Mouse (Mus musculus) subcutaneous adipose tissue, adult 2 months (tissue): Measurements from ENCODE around the gene Trappc12. TPM values are rescaled to one million over a fixed set of nuclear protein-coding genes. Genes with fewer than 3 reads are reported as not detected.

Source experiments
- polyA plus RNA-seq: library from polyadenylated mRNA; depleted of rRNA; stranded (reverse); fragments of >200 nt; gene quantifications from 2 replicates; pipeline ENCODE4 v1.2.3, GENCODE M21; 2012; ENCODE audit warnings: low replicate concordance; rRNA removed

Gene Trappc12
- polyA plus RNA-seq: 33.7 and 44.8 TPM in 2 replicates

DNA sequence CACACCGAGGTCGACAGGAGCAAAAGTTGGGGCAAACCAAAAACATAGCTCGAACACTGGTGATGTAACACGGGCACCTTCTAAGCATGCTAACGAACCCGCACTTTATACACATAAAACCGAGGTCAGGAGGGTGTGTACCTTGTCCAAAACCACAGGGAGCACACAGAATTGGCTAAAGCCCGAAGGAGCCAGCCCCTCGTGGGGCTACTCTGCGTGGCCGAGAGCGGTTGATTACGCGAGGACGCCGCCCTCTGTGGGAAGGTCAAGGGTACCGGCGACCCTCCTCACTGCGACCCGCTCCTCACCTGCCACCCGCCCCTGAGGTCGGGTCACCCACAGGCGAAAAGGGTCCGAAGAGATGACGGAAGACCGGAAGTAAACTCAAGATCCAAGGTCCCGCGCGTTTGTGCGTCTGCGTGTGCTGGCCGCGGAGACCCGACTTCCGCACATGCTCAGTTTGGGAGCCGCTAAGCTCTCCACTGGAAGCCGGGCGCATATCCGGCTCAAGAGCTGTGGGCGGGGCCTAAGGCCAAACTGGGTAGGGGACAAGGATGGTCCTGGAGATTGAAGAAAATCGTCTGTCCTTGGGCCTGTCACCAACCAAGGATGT lies at the start of gene Trappc12:
Trappc12 (minus strand) TSS at position 452 of the 613 bp plus-strand sequence.

DNA sequence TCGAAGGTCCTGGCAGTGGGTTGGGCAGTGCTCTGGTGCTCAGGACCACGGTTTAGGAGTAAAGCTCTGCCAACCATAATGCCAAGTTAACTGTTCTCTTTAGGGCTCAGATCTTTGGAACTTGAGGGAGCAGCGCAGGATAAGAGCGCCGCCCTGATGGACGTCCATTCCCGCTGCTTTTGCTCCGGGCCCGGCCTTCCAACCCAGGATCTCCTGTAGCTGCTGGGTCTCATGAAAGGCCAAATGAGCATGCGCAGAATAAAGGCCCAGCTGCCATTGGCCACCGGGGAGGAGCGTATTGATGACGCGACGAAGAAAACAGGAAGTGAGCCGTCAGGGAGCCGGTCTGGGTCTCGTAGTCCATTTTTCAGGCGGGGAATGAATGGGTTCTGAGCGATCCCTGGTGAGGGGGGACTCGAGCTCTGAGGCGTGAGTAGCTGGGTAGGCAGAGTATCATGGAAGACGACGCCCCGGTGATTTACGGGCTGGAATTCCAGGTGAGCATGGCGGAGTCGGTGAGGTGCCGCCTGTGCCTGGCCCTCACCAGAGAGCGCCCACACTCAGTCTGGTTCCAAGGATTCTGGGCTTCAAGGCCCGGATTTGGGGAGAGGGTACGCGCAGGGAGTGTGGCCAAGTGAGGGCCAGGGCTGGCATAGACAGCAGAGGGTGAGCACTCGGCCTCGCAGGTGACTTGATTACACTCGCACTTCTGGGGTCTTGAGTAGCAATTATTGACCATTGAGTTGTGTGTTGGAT lies 1.4 kb upstream of the Trappc12 start, which contains the start of gene Eipr1:
Eipr1 (plus strand) TSS at position 296 of the 756 bp plus-strand sequence.

DNA sequence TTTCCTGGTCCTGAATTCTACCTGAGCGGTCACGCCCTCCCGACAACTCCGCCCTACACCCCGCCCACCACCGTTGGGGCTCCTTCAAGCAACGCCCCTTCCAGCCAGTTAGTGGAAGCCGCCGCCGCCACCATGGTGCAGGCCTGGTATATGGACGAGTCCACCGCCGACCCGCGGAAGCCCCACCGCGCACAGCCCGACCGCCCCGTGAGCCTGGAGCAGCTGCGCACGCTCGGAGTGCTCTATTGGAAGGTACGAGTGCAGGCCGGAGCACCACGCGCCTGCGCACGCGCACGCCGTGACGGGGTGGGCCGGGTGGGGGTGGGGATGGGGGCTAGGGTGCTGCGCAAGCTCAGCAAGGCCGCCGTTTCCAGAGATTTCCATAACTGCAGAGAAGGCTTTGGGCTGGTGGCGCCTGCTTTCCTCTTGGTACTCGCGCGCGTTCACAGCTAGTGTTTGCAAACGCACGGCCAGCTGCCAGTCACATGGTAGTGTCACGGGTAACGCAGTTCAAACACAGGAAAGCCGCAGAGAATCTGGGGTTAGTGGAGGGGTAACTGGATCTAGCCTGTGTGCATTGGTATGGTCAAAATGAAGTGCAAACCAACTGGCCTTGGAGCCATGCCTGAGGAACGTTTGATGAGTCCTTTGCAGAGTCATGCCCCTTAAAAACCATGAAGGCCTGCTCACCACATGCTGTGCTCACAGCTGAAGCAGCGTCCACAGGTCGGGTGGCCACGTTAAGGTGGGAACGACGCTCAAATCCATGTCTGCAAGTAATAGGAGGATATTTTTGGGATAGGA lies 74.9 kb downstream of the Trappc12 start, which contains the start of gene Adi1:
Adi1 (plus strand) TSS at position 111 of the 804 bp plus-strand sequence.

DNA sequence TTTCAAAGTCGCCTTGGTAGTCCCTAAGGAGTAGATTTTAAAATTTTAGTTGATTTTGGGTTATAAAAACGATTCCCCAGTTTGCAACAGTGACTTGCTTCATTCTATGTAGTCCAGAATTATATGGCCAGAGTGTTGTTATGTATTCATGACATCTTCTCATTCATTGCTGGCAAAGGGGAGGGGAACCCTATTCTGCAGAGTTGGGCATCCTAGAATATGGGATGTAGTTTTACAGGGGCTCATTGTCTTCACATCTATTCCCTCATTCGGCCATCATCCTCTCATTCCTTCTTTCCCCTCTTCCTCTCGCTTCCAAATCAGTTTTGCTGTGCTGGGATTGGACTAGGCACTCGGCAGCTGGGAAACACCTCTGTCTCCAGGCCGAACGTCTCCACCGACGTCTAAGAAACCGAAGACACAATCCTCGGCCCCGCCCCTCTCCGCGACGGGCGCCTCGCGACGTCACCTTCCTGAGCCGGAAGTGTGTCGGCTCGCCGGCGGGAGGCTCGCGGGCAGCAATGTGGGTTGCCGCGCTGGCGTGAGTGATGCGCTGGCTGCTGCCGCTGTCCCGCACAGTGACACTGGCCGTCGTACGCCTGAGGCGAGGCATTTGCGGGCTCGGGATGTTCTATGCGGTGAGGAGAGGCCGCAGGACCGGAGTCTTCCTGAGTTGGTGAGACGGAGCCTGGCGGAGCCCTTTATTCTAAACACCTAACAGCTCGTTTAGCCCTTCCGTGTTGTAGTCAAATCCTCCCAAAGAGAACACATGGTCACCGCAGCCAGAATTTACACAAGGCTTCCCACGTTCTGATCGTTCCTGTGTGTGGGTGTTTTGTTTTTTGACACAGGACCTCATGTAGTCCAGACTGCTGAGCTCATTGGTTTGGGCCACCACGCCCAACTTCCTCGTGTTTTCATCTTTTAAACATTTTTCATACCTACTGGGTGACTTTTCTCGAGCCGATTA lies 100.8 kb downstream of the Trappc12 start, which contains the start of gene Rnaseh1:
Rnaseh1 (plus strand) TSS at position 462 of the 970 bp plus-strand sequence.

Other genes with a start within 250 kb of the Trappc12 start
- not detected in 2 replicates for gene Dcdc2c, start 198.1 kb downstream of the Trappc12 start, polyA plus RNA-seq
- gene Allc, start 167.9 kb downstream of the Trappc12 start, polyA plus RNA-seq: not detected in 2 replicates
- gene Colec11, start 127.1 kb downstream of the Trappc12 start, polyA plus RNA-seq: 1.4 and 4.4 TPM in 2 replicates
- 172 and 431 TPM in 2 replicates for gene Rps7, start 114.5 kb downstream of the Trappc12 start, polyA plus RNA-seq
- gene Rnaseh1, start 100.9 kb downstream of the Trappc12 start, polyA plus RNA-seq: 8.8 and 15.6 TPM in 2 replicates
- gene Adi1, start 75.2 kb downstream of the Trappc12 start, polyA plus RNA-seq: 31.9 and 34.1 TPM in 2 replicates
- gene Eipr1, start 1.3 kb upstream of the Trappc12 start, polyA plus RNA-seq: 36.2 and 37.5 TPM in 2 replicates